Mouse (Mus musculus) megakaryocyte, embryonic 14.5 days (primary cell): ENCODE measurements around the gene Angel1.

Source experiments
- FLI1 ChIP-seq: IDR thresholded peaks from 2 replicates; pipeline ENCODE4 v1.6.1; 2012; ENCODE audit warnings: low read length, inconsistent platforms, mixed read lengths
- GATA1 ChIP-seq: IDR thresholded peaks from 3 replicates; pipeline ENCODE4 v1.6.1; 2012; ENCODE audit warnings: mixed read lengths, low read length, inconsistent platforms, borderline replicate concordance

GRCm38 (mm10) chr12:86692471-86693356 lies 33.5 kb downstream of the Angel1 start:
- no peak for TF ChIP-seq GATA1
- TF ChIP-seq FLI1 = no peak
